Mouse (Mus musculus): ENCODE data around the gene Fen1.

Gene Fen1

DNA sequence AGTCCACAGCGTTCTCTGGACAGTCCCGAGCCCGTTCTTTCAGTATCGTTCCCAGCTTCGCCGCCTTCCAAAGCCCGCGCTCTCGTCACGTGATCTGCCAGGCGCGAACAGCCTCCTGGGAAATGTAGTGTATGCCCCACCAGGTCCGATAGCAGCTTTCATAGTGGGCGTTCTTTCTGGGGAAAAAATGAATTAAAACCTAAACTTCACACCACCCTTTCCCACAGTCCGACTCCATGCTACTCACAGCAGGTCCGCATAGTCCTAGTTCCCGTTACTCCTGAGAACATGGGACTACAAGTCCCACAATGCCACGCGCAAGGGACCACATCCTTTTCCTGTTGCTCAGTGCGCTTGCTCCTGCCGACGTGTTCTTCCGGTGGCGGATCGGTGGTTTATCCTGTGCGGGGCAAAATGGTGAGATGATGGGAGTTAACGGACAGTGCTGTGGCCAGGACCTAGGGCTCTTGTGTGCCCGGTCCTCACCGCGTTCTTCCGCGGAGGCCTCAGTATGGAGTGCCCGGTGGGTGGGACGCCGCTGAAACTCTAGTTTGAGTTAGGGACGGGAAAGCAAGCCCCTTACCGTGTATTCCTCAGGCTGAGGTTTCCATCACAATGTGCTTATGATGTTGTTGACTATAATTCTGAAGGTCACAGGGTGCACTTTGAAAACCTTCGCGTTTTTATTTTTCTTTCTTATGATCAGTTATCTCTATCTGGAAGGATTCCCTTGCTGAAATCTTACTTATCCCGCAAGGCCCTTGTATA lies at the start of gene Fen1, which contains the start of gene Tmem258:
Gene Fen1 (minus strand): TSS at position 322 of the 768 bp plus-strand sequence.
Gene Tmem258 (plus strand): TSS at position 167 of the 768 bp plus-strand sequence.
- peak; percentile 91 for DNase-seq

DNA sequence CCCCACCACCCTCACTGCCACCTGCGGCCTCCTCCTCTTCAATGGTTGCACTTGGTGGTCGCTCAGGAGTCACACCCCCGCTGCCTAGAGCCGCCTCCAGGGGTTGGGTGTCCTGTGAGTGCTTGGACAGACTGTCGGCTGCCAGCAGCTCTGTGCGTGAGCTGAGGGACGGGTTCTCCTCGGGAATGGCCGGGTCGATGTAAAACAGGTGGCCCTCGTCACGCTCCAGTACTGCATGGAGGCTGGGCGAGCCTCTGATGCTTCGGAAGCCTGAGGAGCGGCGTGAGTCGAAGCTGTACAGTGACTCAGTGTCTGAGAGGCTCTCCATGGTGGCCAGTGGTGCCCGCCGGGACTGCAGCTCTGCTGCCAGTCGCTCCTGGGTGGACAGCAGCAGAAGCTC lies 44.2 kb upstream of the Fen1 start:
- no peak for DNase-seq

DNA sequence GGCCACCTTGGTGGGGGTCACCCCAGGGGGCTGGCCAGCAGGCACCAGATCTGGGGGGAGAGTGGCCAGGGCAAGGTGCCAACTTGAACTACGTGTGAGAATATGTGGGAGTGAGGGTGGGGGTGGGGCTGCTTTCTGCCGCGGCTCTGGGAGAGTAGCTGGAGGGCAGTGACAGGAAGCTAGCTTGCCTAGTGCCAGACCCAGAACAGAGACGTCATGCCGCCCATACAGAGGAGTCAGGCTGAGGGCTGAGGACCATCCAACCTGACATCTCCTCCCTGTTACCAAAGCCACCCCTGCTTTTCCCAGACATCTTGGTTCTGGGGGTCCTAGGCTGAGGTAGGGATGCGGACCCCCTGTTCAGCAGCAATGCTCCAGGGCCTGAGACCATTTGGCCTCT lies 43.2 kb upstream of the Fen1 start:
- DNase-seq, result no peak

- no peak for DNase-seq
These were observed 40.2 kb upstream of the Fen1 start for GRCm38 (mm10) chr19:10244183-10244582.

GRCm38 (mm10) chr19:10242916-10243315 lies 38.9 kb upstream of the Fen1 start:
- no peak for DNase-seq

DNA sequence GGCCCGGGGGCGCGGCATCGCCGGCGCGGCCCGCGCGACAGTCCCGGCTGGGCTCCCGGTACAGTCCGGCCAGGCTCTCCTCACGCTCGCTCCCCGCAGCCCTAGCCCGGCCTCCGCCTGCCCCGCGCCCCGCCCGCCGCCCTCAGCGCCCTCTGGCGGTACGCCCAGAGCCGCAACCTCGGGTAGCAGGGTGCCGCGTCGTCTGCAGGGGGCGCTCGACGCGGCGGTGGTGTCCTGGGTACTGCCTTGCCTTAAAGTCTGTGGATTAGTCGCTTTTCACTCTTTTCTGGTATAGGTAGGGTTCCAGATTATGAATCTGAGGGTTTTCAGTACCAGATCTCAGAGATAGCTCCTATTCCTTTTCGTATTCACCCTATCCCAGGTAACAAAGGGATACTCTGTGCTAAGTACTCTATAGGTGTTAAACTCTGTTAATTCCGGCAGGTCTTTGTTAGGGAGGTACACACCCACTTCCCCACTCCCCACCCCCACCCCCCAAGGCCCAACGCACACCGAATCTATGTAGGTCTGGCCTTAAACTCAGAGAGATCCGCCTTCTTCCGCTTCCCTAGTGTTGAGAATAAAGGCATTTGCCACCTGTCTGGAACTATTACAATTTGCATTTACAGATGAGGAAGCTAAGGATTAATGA lies 36.8 kb upstream of the Fen1 start, which contains the start of gene Myrf:
Gene Myrf (minus strand): TSS at position 95 of the 652 bp plus-strand sequence.
- peak; percentile 42 for DNase-seq

DNA sequence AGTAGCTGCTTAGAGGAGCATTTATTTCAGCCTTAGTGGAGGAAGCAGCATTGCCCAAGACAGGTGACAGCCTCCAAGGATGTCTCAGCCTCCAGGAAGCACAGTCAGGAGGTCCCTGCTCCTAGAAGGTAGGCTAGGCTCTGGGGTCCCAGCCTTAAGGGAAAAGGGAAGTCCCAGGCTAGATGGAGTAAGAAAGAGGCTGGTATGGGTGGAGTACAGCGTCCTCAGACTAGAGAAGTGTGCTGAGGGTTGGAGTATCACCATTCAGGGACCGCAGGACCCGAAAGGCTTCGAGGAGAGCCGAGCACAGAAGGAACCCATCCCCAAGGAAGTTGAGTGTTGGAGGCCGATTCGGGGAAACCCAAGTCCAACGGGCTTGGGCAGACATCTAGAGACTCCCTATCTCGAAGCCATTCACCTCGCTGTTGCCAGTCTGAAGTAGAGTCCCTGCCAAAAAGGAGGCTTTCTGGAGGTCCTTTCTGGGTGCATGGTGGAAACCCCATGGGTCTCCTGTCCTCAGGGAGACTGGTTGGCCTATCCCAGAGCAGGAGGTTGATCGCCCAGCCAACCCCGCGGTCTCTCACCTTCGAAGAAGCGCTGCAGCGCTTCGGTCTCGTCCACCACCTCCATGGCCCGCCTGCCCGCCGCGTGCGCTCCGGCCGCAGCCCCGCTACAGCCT lies 36.1 kb upstream of the Fen1 start:
- no peak for DNase-seq

GRCm38 (mm10) chr19:10239419-10239818 lies 35.5 kb upstream of the Fen1 start:
- no peak for DNase-seq

DNA sequence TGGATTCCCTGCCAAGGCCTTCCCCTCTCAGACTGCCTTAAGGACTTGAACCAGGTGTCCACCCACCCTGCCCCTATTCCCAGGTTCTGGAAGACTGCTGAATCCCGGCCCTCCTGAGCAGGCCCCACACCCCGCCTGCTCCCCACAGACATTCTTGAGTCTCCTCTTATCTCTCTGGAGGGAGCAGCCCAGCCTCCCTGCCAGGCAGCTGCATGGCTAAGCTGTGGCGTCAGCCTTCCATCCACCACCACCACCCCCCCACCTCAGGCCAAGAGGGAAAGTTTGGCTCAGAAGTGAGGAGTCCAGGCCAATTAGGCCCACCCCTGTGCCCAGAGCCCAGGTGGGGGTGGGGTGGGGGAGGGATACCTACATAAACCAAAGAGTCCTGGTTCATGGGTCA lies 34.5 kb upstream of the Fen1 start:
- no peak for DNase-seq

DNA sequence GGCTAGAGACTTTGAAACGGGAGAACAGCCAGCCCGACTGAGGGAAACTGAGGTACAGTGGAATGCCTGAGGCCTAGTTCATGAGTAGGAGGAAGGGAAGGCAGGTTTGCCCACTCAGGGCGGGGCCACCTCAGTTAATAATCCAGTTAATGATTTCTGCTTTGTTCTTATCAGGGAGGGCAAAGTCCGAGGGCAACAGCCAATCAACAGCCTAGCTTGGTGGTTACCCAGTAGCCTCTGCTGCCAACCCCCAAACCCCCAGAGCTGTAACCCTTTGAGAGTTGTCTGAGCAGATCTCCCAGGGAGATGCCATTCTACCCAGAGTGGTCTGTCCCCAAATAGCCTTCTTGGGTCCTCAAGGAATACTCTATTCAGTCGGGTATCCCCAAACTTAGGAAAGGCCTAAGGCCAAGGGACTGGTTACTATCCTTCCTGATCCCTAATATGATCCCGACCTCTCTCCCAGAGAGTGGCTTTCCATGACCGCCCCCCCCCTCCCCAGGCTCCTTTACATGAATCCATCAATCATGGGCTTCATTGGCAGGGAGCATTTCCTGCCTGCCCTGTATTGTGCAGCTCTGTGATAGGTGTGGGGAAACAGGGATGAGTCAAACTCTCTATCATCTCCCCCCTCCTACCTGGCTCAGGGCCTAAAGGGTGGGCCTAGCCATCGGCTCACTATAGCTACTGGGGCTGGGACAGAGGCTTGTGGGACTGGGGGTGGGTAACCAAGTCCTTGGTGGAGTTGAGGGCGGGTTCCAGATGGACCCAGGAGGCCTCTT lies 32.0 kb upstream of the Fen1 start:
- DNase-seq, result no peak

DNA sequence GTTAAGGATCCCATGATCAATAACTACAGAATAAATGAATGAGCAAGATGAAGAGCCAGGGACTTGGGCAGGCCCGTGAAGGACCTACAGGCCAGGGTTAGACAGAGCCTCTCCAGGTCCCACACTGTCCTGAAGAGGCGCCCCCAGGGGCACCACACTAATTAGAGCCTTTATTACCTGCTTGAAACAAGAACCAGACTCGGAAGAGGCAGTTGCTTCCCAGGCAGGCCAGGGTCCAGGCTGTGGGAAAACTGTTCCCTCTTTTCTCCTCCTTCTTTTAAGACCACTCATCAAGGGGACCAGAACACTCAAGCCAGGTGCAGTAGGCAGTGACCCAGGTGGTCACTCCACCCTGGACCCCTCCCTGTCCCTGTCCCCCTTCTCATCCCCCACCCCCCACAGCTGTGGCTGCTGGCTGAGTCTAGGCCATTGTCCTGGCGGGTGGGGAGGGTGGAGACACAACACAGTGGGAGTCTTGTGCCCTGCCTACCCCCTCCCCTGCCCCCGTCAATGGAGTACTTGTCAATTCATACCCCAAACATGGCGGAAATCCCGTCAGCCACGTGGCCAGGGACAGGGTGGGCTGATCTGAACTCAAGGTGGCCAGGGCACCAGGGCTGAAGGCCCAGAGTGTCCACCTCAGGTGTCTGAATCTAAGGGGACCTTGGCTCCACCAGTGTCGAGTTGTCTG lies 28.5 kb upstream of the Fen1 start:
- DNase-seq, result no peak

GRCm38 (mm10) chr19:10231871-10232270 lies 27.9 kb upstream of the Fen1 start:
- DNase-seq, result no peak

DNA sequence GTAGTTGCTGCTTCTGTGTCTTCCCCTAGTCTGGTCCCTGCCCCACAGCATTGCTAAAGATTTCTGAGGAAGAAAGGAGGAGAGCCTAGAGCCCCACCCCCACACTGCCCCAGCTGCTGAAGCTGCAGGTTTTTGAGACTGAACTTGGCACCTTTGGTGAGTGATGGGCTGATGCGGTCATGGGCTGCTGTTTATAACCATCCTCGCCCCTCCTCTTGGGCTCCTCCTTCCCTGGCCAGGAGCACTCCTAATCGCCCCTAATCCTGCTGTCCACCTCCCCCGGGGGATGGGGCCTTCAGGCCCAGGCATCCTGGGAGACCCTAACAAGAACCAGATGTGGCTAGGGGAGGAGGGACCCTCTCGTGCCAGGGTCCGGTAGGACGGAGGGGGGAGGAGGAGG lies 27.0 kb upstream of the Fen1 start:
- no peak for DNase-seq

DNA sequence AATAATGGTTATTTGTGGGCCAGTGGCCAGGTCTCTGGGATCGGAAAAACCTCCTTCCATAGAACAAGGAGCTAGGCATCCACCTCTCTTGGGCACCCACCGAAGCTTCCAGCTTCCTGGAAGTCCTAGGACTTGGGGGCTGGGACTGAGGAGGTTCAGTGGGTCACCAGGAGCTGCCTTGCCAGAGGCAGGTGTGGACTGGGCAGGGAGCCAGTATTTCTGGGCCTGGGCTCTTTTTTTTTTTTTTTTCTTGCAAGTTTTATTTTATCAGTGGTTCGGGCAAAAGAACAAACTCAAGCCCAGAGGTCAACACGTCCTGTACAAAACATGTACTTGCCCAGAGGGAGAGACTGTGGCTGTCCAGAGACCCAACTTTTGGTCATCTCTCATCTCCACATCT lies 21.8 kb upstream of the Fen1 start:
- no peak for DNase-seq

- DNase-seq, result no peak
These were observed 20.9 kb upstream of the Fen1 start for GRCm38 (mm10) chr19:10224637-10225453.

DNA sequence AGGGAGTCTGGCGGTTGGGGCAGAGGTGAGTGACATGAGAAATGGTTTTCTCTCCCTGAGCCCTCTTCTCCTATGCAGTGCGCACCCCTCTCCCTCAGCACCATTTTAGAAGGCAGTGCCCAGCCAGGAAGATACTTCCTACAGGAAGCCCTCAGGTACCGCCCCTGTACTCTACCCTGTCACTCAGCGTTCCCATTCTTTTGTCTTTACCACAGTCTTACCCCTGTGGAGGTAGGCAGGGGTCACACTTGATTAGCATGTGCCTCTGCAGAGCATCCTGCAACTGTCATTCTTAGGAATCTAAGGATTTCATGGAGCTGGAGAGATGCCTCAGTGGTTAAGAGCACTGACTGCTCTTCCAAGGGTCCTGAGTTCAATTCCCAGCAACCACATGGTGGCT lies 19.6 kb upstream of the Fen1 start:
- no peak for DNase-seq

GRCm38 (mm10) chr19:10222656-10223055 lies 18.7 kb upstream of the Fen1 start:
- DNase-seq, result no peak

DNA sequence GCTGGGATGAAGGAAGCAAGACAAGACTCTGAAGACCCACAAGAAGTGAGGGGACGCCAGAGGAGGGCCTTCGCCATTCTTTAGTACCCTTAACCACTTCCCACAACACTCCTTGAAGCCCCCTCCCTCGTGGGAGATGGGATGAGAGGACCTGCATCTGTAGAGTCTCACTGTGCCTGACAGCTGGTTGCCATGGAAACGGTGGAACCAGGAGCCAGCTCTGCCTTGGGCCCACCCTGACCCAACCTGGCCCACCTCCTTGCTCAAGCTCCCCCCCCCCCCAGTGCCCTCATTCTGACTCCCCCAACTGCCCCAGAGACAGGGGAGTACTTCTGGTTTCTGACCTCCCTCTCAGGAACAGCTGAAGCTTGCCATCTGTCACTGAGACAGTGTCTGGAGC lies 17.6 kb upstream of the Fen1 start:
- no peak for DNase-seq

GRCm38 (mm10) chr19:10219593-10219992 lies 15.6 kb upstream of the Fen1 start:
- no peak for DNase-seq

DNA sequence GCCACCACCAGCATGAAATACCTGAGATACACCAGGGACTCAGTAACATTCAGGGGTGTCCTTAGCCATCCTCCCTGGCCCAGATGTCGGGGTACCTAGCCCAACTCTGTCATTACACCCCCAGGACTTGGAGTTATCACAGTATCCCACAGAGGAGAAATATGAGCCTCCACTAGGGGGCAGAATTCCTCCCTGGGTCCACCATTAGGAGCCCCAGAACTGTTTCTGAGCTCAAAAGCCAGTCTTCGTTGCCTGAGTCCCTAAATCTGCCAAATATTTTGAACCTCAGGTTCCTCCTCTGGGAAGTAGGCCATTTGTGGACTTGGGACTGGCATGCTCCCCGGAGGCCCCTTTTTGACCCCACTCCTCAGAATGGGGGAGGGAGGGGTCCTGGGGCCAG lies 15.1 kb upstream of the Fen1 start:
- DNase-seq, result no peak

- no peak for DNase-seq
These were observed 12.1 kb upstream of the Fen1 start for GRCm38 (mm10) chr19:10216101-10216500.

Data from cerebellum, adult 11 months (tissue).